Mouse (Mus musculus) MEL (cell line): Measurements from ENCODE around the gene Cactin.

Source experiments
- BHLHE40 ChIP-seq: IDR thresholded peaks from 2 replicates; pipeline ENCODE4 v1.6.1; 2012; ENCODE audit warnings: low read depth, mild to moderate bottlenecking, inconsistent platforms, low read length, improper control_type of control experiment, borderline replicate concordance
- CTCF ChIP-seq, 3 experiments: IDR thresholded peaks in 2 of 3; conservative IDR thresholded peaks in 1 of 3; 2 replicates each; pipeline ENCODE4 v1.5.1; 2011 to 2012; ENCODE audit warnings: low read length in 3 of 3, low read depth in 2 of 3, mild to moderate bottlenecking in 2 of 3, improper control_type of control experiment in 1 of 3, inconsistent platforms in 1 of 3, mixed read lengths in 1 of 3, moderate library complexity in 1 of 3; ENCODE audit not compliant: control insufficient read depth in 1 of 3, insufficient read depth in 1 of 3, poor library complexity in 1 of 3, severe bottlenecking in 1 of 3
- EP300 ChIP-seq, 2 experiments: IDR thresholded peaks; 2 replicates each; pipeline ENCODE4 v1.6.1; 2011; ENCODE audit warnings: improper control_type of control experiment in 2 of 2, low read length in 2 of 2, low read depth in 1 of 2, mild to moderate bottlenecking in 1 of 2
- GATA1 ChIP-seq: IDR thresholded peaks from 2 replicates; pipeline ENCODE4 v1.6.1; 2011; ENCODE audit warnings: low read depth, low read length, improper control_type of control experiment
- HCFC1 ChIP-seq: IDR thresholded peaks from 2 replicates; pipeline ENCODE4 v1.6.1; 2012; ENCODE audit warnings: low read depth, mild to moderate bottlenecking, inconsistent platforms, low read length, improper control_type of control experiment, moderate library complexity
- MEF2A ChIP-seq: IDR thresholded peaks from 2 replicates; pipeline ENCODE4 v1.6.1; 2014; ENCODE audit warnings: low read depth, mild to moderate bottlenecking, inconsistent platforms, low read length, improper control_type of control experiment; ENCODE audit not compliant: poor library complexity, insufficient replicate concordance, severe bottlenecking; ENCODE audit errors: extremely low read depth
- MXI1 ChIP-seq: IDR thresholded peaks from 2 replicates; pipeline ENCODE4 v1.6.1; 2011; ENCODE audit warnings: mild to moderate bottlenecking, low read depth, low read length, improper control_type of control experiment
- MYB ChIP-seq: IDR thresholded peaks from 2 replicates; pipeline ENCODE4 v1.6.1; 2011; ENCODE audit warnings: mild to moderate bottlenecking, low read depth, low read length, improper control_type of control experiment
- POLR2A ChIP-seq, 2 experiments: IDR thresholded peaks; 2 replicates each; pipeline ENCODE4 v1.6.1; 2011 to 2012; ENCODE audit warnings: low read length in 2 of 2, mild to moderate bottlenecking in 2 of 2, control low read depth in 1 of 2, improper control_type of control experiment in 1 of 2, low read depth in 1 of 2, moderate library complexity in 1 of 2; ENCODE audit not compliant: control insufficient read depth in 1 of 2, insufficient read depth in 1 of 2, poor library complexity in 1 of 2
- POLR2AphosphoS2 ChIP-seq: IDR thresholded peaks from 2 replicates; pipeline ENCODE4 v1.6.1; 2011; ENCODE audit warnings: low read length, improper control_type of control experiment
- RAD21 ChIP-seq: IDR thresholded peaks from 2 replicates; pipeline ENCODE4 v1.6.1; 2011; ENCODE audit warnings: mild to moderate bottlenecking, low read depth, low read length, improper control_type of control experiment
- RCOR1 ChIP-seq: IDR thresholded peaks from 2 replicates; pipeline ENCODE4 v1.6.1; 2012; ENCODE audit warnings: low read depth, mild to moderate bottlenecking, inconsistent platforms, low read length, improper control_type of control experiment
- TCF12 ChIP-seq: IDR thresholded peaks from 2 replicates; pipeline ENCODE4 v1.6.1; 2014; ENCODE audit warnings: low read depth, mild to moderate bottlenecking, inconsistent platforms, low read length, improper control_type of control experiment, moderate library complexity
- USF1 ChIP-seq: IDR thresholded peaks from 2 replicates; pipeline ENCODE4 v1.6.1; 2014; ENCODE audit warnings: low read depth, mild to moderate bottlenecking, inconsistent platforms, low read length, improper control_type of control experiment, moderate library complexity

- no peak for TF ChIP-seq MXI1
- TF ChIP-seq CTCF (IDR thresholded peaks at IDR 0.05 in 2 of 3, conservative IDR thresholded peaks at IDR 0.05 in 1 of 3; ENCODE audit: control insufficient read depth in 1 of 3, insufficient read depth in 1 of 3, low read depth in 2 of 3, low read length in 3 of 3, poor library complexity in 1 of 3, severe bottlenecking in 1 of 3), result no peak
- no peak for TF ChIP-seq POLR2A (IDR thresholded peaks at IDR 0.05; ENCODE audit: control insufficient read depth in 1 of 2, insufficient read depth in 1 of 2, low read depth in 1 of 2, low read length in 2 of 2, poor library complexity in 1 of 2)
- no peak for TF ChIP-seq RCOR1
- no peak for TF ChIP-seq USF1
- TF ChIP-seq MEF2A, result no peak
- TF ChIP-seq HCFC1, result no peak
- no peak for TF ChIP-seq EP300 (IDR thresholded peaks at IDR 0.05; ENCODE audit: low read depth in 1 of 2, low read length in 2 of 2)
- no peak for TF ChIP-seq TCF12
- no peak for TF ChIP-seq GATA1
- TF ChIP-seq RAD21, result no peak
- TF ChIP-seq MYB, result no peak
- no peak for TF ChIP-seq POLR2AphosphoS2
- no peak for TF ChIP-seq BHLHE40
These were observed 22.0 kb downstream of the Cactin start, which contains the start of gene Gipc3 for GRCm38 (mm10) chr10:81342686-81343505.
